Mouse (Mus musculus) CD4-positive helper T cell, adult 2 months (primary cell): ENCODE measurements around the gene Ninj2.
A peak's percentile ranks its signal among the peaks of the same experiment; 100 is the strongest.

Experiments
- DNase-seq: peaks from one replicate; pipeline ENCODE4 v3.0.0-alpha.2; 2012; ENCODE audit warnings: low read depth, missing footprints, low spot score

Ninj2 gene

DNA sequence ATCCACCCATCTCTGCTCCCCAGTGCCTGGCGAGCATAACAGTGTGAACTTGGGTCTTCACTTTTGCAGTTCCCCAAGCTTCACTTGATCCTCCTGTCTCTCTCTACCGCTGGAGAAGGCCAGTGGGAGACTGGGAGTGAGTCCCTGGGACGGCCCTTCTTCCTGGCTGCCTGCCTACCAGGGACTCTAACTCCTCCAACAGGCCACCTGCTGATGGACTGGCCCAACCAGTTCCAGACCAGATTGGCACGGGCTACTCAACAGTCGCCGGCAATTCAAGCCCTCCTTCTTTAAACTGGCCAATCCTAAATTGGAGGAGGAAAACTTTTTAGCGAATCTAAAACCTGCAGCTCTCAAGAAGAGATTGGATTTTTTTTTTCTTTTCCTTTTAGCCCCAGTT lies 101.8 kb downstream of the Ninj2 start:
- DNase-seq = no peak

DNA sequence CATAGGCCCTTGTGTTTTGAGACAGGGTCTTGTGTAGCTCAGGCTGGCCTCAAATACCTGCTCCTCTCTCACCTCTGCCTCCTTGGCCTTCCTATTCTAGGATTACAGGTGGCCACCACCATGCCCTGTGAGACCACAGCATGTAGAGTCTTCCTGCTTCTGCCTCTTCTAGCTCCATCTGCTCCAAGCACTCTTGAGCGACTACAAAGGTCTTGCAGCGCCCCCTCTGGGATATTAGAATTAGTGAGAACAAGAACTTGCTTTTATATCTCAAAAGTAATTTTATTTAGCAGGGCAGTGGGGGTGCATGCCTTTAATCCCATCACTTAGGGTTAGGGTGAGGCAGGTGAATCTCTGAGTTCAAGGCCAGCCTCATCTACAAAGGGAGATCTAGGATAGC lies 103.7 kb downstream of the Ninj2 start:
- peak; percentile 77 for DNase-seq

GRCm38 (mm10) chr6:120197964-120198363 lies 104.8 kb downstream of the Ninj2 start:
- DNase-seq = peak; percentile 79

GRCm38 (mm10) chr6:120199638-120200394 lies 106.7 kb downstream of the Ninj2 start:
- DNase-seq = peak; percentile 77

DNA sequence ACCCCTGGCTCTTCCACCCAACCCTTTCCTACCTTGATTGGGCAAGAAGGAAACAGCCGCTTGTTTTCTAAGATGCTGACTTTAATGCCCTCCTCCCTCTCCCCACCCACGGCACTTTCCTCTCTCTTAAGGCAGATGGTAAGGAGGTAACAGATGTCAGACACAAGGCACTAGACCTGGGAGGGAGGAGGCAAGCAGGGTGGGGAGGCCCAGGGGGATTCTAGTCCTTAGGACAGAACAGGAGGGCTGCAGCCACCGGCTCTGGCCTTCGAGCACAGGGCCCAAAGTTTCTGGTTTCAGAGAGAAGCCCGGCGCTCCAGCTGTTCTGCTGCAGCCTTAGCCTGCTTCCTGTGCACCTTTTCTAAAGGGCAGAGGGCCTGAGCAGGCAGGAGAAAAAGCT lies 108.8 kb downstream of the Ninj2 start:
- peak; percentile 37 for DNase-seq

DNA sequence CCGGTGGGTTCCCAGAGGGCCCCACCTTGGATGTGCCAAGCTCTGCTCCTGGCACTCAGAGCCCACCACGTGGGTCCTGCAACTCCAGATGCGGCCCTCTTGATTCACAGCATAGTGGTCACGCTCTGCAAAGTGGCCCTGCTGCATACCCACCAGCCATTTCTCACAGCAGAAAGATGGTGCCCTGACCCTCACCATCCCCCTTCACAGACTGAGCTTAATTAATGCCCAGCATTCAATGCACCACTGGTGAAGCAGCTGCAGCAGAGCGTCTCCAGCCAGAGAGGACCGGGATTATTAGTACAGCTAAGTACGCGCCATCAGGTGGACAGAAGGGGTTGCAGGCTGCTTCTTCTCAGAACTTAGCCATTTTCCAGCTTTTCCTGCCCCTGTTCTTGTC lies 109.3 kb downstream of the Ninj2 start:
- no peak for DNase-seq

- DNase-seq = peak; percentile 82
These were observed 113.4 kb downstream of the Ninj2 start for GRCm38 (mm10) chr6:120206586-120206985.

- no peak for DNase-seq
These were observed 118.4 kb downstream of the Ninj2 start for GRCm38 (mm10) chr6:120211536-120211935.

DNA sequence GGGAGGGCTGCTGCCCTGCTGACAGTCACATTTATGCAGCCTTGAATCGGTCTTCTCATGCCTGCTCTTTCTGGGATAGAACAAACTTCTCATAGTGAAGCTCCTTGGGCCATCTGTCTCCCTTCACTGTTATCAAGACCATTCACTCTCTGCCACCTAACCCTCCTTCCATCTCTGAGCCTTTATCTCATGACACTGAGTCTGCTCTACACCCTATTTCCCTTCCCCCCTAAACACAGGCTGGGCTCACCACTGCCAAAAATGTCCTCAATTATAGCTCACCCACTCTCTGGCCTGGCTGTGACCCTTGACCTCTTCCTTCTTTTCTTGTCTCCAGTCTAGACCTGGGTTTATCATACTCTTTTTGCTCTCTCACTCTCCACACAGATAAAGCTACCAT lies 123.6 kb downstream of the Ninj2 start:
- DNase-seq = no peak

GRCm38 (mm10) chr6:120219281-120219680 lies 126.1 kb downstream of the Ninj2 start:
- DNase-seq = no peak

- peak; percentile 41 for DNase-seq
These were observed 129.5 kb downstream of the Ninj2 start for GRCm38 (mm10) chr6:120222669-120223068.

- DNase-seq = no peak
These were observed 132.2 kb downstream of the Ninj2 start for GRCm38 (mm10) chr6:120225355-120225754.

DNA sequence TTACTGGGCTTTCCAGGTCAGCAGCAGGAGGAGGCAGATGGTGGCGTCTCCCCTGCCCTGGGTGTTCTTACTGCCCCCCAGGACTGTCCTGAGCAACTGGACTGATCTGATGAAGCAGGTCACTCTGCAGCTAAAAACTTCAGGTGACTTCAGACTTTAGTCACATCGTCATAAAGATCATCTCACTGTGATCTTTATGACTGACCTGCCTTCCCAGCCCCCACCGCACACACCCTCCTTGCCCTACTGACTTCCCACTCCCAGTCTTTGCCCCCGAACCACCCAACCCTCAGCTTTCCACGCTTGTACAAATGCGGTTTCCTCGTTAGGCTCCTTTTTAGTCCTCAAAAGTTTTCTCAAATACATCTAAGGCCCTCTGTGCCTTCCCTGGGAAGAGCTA lies 133.9 kb downstream of the Ninj2 start:
- DNase-seq = no peak

GRCm38 (mm10) chr6:120229806-120230205 lies 136.7 kb downstream of the Ninj2 start:
- DNase-seq = no peak

DNA sequence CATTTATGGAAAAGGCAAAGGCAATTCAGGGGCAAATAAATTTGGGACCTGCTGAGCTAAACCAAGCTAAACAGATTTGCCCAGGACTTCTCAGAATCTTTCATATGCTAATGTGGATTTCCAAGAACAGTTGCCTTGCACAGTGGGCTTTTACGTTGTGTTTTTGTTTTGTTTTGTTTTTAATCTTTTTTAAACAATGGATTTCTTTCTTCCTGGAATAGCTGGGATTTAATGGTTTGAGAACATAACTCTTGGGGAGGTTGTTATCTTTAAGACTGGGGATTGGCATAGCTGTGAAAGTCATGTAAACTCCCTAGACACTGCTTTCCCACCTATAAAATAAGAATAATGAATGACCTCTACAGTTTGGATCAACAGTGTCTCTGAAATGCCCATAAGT lies 137.3 kb downstream of the Ninj2 start:
- DNase-seq = no peak

DNA sequence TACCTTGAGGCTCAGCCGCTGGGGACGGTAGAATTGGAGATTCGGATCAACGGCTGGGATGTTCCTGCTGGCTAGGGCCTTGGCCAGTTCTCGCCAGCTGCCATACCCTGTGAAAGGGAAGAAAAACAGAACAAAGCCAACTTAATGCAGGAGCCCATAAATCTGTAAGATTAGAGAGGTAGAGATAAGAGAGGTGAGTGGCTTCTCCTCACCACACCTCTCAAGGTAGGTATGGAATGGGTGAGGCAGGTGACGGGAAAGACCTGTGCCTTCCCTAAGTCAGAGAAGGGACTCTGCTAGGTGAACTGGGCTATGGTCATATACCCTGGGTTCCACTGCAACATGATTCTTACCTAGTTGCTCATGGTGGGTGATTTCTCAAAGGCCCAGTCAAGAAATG lies 139.7 kb downstream of the Ninj2 start:
- no peak for DNase-seq

- DNase-seq = no peak
These were observed 142.7 kb downstream of the Ninj2 start for GRCm38 (mm10) chr6:120235874-120236273.

DNA sequence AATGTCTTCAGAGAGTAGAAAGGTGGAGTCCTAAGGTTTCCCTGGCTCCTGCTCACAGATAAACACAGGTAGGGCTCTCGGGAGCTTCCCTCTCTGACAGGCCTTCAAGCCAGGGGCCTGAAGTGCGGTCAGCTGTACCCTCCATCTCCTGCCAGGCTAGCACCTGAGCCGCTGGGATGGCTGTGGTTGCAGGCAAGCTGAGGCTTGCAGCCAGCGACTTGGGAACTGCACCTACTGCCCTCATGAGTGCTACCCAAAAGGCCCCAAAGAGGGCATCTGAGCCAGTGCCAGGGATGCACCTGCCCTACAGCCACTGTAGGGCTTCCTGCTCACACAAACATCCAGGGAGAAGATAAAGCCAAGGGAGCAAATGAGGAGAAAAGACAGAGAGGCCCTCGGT lies 147.3 kb downstream of the Ninj2 start:
- no peak for DNase-seq

DNA sequence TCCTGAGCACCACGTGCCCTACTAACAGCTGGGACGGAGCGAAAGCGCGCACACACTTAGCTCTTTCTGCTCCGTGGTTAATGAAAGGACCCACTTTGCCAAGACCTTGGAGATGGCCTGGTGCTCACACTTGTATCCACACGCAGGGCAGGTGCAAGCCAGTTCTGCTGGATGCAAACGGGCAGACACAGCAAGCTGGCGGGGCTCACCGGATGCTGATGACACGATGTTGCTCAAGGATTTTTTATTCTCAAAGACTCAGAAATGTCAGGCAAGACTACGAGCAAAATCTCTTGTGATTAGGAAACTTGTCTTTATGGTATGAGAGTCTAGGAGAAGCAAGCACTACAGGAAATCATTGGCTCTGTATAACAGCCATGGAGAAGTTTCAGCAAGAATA lies 148.3 kb downstream of the Ninj2 start:
- no peak for DNase-seq

DNA sequence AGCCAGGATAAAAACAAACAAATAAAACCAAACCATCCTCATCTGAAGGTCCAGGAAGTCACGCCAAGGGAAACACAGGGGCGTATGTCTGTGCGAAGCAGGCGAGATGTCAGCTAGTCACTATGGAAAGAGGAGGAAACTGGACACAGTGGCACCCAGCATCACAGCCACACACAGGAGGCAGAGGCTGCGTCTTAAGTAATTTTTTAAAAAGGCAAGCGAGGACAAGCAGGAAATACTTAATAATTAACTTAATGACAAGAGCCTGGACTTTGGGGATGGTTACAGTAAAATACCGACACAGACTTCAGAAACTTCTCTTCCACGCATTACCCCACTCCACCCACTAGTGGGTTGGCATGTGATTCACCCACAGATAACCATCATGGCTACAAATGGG lies 149.4 kb downstream of the Ninj2 start:
- no peak for DNase-seq

- no peak for DNase-seq
These were observed 150.1 kb downstream of the Ninj2 start for GRCm38 (mm10) chr6:120243250-120243649.

DNA sequence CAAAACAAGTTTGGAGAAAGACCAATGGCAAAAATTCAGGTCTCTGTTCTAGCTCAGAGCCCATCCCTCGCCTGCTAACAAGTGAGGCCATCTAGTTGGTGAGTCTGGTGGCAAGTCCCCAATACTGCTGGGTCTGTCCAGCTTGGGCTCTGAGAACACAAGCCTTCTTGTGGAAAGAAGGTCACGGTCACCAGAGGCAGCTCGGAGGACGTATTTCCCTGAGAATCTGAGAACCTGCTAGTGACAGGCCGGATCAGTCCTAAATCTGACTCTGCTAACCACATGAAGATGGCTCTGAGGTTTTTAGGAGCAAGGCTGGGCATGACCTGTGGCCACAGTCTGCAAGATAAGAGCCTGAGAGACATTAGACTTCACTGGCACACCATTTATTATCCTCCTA lies 153.5 kb downstream of the Ninj2 start:
- DNase-seq = no peak

DNA sequence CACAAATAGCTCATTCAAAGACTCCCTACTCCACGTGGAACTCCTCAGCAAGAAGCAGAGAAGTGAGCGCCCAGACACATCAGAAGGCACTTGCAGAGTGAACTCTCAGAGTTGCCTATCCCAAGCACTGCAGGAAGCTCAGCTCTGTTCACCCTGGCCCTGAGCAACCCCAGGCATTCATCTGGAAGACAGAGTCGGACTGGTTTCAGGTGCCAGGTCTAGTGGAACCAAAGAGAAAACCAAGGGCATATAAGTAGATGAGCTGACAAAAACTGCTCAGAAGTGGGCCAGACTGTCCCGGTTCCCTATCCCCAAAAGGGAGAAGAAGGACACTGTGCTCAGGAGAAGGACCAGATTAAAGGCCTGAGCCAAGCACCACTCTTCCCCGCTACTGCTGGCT lies 156.7 kb downstream of the Ninj2 start:
- DNase-seq = no peak
